Mouse (Mus musculus): Measurements from ENCODE around the gene Mfrp.
"Not testable (repeated sequence)": the region's sequence is repeated elsewhere in the genome, so short reads cannot be mapped to it uniquely, and the experiment has no call there.

Gene Mfrp

GRCm38 (mm10) chr9:44105781-44106180 is 4.3 kb downstream of the Mfrp start:
- no peak overlapping the region for H3K4me3 ChIP-seq (replicated peaks; ENCODE audit: low read length)
- no peak for TF ChIP-seq CTCF (conservative IDR thresholded peaks at IDR 0.05; ENCODE audit: low read length)
- TF ChIP-seq NANOG (IDR thresholded peaks at IDR 0.05; ENCODE audit: borderline replicate concordance, low read length): no peak
- TF ChIP-seq POU5F1 (IDR thresholded peaks at IDR 0.05; ENCODE audit: borderline replicate concordance, low read length): no peak

GRCm38 (mm10) chr9:44106182-44106581 is 4.7 kb downstream of the Mfrp start:
- TF ChIP-seq CTCF (conservative IDR thresholded peaks at IDR 0.05; ENCODE audit: low read length) (no peak), NANOG (IDR thresholded peaks at IDR 0.05; ENCODE audit: borderline replicate concordance, low read length) (no peak), POU5F1 (IDR thresholded peaks at IDR 0.05; ENCODE audit: borderline replicate concordance, low read length) (no peak)
- Histone ChIP-seq H3K9me3 (ENCODE audit: low read length) (no peaks in the 10 kb centered on the region), H3K4me1 (replicated peaks; ENCODE audit: low read depth, low read length) (peaks cover 60% of the 10 kb centered on the region), H3K4me3 (replicated peaks; ENCODE audit: low read length) (no peak overlapping the region), H3K36me3 (ENCODE audit: insufficient read depth, low read length) (peaks cover 51% of the 10 kb centered on the region), H3K27me3 (ENCODE audit: insufficient read depth, low read length) (no peaks in the 10 kb centered on the region)

More at GRCm38 (mm10) chr9:44105781-44106180, 4.3 kb downstream of the Mfrp start:
- Histone ChIP-seq H3K9me3 (ENCODE audit: low read length) (no peaks in the 10 kb centered on the region), H3K27me3 (ENCODE audit: insufficient read depth, low read length) (no peaks in the 10 kb centered on the region), H3K4me1 (replicated peaks; ENCODE audit: low read depth, low read length) (peaks cover 60% of the 10 kb centered on the region), H3K36me3 (ENCODE audit: insufficient read depth, low read length) (peaks cover 51% of the 10 kb centered on the region)

- Histone ChIP-seq H3K36me3 (ENCODE audit: insufficient read depth, low read length) (peaks cover 51% of the 10 kb centered on the region), H3K4me3 (replicated peaks; ENCODE audit: low read length) (no peak overlapping the region), H3K4me1 (replicated peaks; ENCODE audit: low read depth, low read length) (peaks cover 56% of the 10 kb centered on the region), H3K27me3 (ENCODE audit: insufficient read depth, low read length) (no peaks in the 10 kb centered on the region), H3K9me3 (ENCODE audit: low read length) (no peaks in the 10 kb centered on the region)
- TF ChIP-seq NANOG (IDR thresholded peaks at IDR 0.05; ENCODE audit: borderline replicate concordance, low read length) (no peak), POU5F1 (IDR thresholded peaks at IDR 0.05; ENCODE audit: borderline replicate concordance, low read length) (no peak), CTCF (conservative IDR thresholded peaks at IDR 0.05; ENCODE audit: low read length) (no peak)
Measured at GRCm38 (mm10) chr9:44106596-44106995, 5.1 kb downstream of the Mfrp start.

GRCm38 (mm10) chr9:44107110-44107509 is 5.6 kb downstream of the Mfrp start, which contains the start of gene C1qtnf5:
C1qtnf5 (plus strand) TSS chr9:44107245.
- H3K27me3 ChIP-seq (ENCODE audit: insufficient read depth, low read length): no peaks in the 10 kb centered on the region
- peaks cover 51% of the 10 kb centered on the region for H3K36me3 ChIP-seq (ENCODE audit: insufficient read depth, low read length)
- H3K9me3 ChIP-seq (ENCODE audit: low read length): no peaks in the 10 kb centered on the region
- H3K4me1 ChIP-seq (replicated peaks; ENCODE audit: low read depth, low read length): peaks cover 51% of the 10 kb centered on the region
- peak within 1 kb of the TSS; percentile 67 for H3K4me3 ChIP-seq (replicated peaks; ENCODE audit: low read length)
- no peak for TF ChIP-seq CTCF (conservative IDR thresholded peaks at IDR 0.05; ENCODE audit: low read length)
- no peak for TF ChIP-seq POU5F1 (IDR thresholded peaks at IDR 0.05; ENCODE audit: borderline replicate concordance, low read length)
- no peak for TF ChIP-seq NANOG (IDR thresholded peaks at IDR 0.05; ENCODE audit: borderline replicate concordance, low read length)

- Histone ChIP-seq H3K4me3 (replicated peaks; ENCODE audit: low read length) (peak overlapping the region; percentile 67), H3K36me3 (ENCODE audit: insufficient read depth, low read length) (peaks cover 51% of the 10 kb centered on the region)
Measured at GRCm38 (mm10) chr9:44107557-44108179, 6.1 kb downstream of the Mfrp start.

GRCm38 (mm10) chr9:44108269-44109055 is 6.9 kb downstream of the Mfrp start:
- H3K36me3 ChIP-seq (ENCODE audit: insufficient read depth, low read length): peaks cover 51% of the 10 kb centered on the region
- peak overlapping the region; percentile 67 for H3K4me3 ChIP-seq (replicated peaks; ENCODE audit: low read length)
- no peaks in the 10 kb centered on the region for H3K27me3 ChIP-seq (ENCODE audit: insufficient read depth, low read length)
- no peaks in the 10 kb centered on the region for H3K9me3 ChIP-seq (ENCODE audit: low read length)
- TF ChIP-seq NANOG (IDR thresholded peaks at IDR 0.05; ENCODE audit: borderline replicate concordance, low read length) (no peak), CTCF (conservative IDR thresholded peaks at IDR 0.05; ENCODE audit: low read length) (no peak), POU5F1 (IDR thresholded peaks at IDR 0.05; ENCODE audit: borderline replicate concordance, low read length) (no peak)
- H3K4me1 ChIP-seq (replicated peaks; ENCODE audit: low read depth, low read length): peaks cover 44% of the 10 kb centered on the region

More at GRCm38 (mm10) chr9:44107557-44108179, 6.1 kb downstream of the Mfrp start:
- Histone ChIP-seq H3K9me3 (ENCODE audit: low read length) (no peaks in the 10 kb centered on the region), H3K27me3 (ENCODE audit: insufficient read depth, low read length) (no peaks in the 10 kb centered on the region), H3K4me1 (replicated peaks; ENCODE audit: low read depth, low read length) (peaks cover 45% of the 10 kb centered on the region)
- TF ChIP-seq NANOG (IDR thresholded peaks at IDR 0.05; ENCODE audit: borderline replicate concordance, low read length): no peak
- TF ChIP-seq CTCF (conservative IDR thresholded peaks at IDR 0.05; ENCODE audit: low read length): peak; percentile 81

GRCm38 (mm10) chr9:44109360-44110095 is 8.0 kb downstream of the Mfrp start:
- TF ChIP-seq NANOG (IDR thresholded peaks at IDR 0.05; ENCODE audit: borderline replicate concordance, low read length) (no peak), CTCF (conservative IDR thresholded peaks at IDR 0.05; ENCODE audit: low read length) (peak; percentile 84), POU5F1 (IDR thresholded peaks at IDR 0.05; ENCODE audit: borderline replicate concordance, low read length) (no peak)
- Histone ChIP-seq H3K36me3 (ENCODE audit: insufficient read depth, low read length) (peaks cover 45% of the 10 kb centered on the region), H3K9me3 (ENCODE audit: low read length) (no peaks in the 10 kb centered on the region), H3K4me3 (replicated peaks; ENCODE audit: low read length) (no peak overlapping the region), H3K4me1 (replicated peaks; ENCODE audit: low read depth, low read length) (peaks cover 51% of the 10 kb centered on the region), H3K27me3 (ENCODE audit: insufficient read depth, low read length) (no peaks in the 10 kb centered on the region)

GRCm38 (mm10) chr9:44111909-44112308 is 10.4 kb downstream of the Mfrp start:
- Histone ChIP-seq H3K4me1 (replicated peaks; ENCODE audit: low read depth, low read length) (peaks cover 57% of the 10 kb centered on the region), H3K4me3 (replicated peaks; ENCODE audit: low read length) (0 out of 2 replicates have a peak overlapping the region, but pooled peaks have one; percentile 35), H3K36me3 (ENCODE audit: insufficient read depth, low read length) (peaks cover 28% of the 10 kb centered on the region)
- H3K27me3 ChIP-seq (ENCODE audit: insufficient read depth, low read length); H3K9me3 ChIP-seq (ENCODE audit: low read length): not testable (repeated sequence)
